Mouse (Mus musculus) neural tube, embryonic 13.5 days (tissue): ENCODE data around the gene Shf. TPM values are rescaled to one million over a fixed set of nuclear protein-coding genes. Genes with fewer than 3 reads are reported as not detected.
A peak's percentile ranks its signal among the peaks of the same experiment; 100 is the strongest.
"Not testable (repeated sequence)": the region's sequence is repeated elsewhere in the genome, so short reads cannot be mapped to it uniquely, and the experiment has no call there.

Source experiments
- ATAC-seq: fragments of 200-750 bp; cut with Nextera tagmentation; 2 replicates; pipeline ENCODE4 v1.8.0; 2017; ENCODE audit warnings: low read depth, mild to moderate bottlenecking, moderate TSS enrichment, moderate library complexity
- H3K27ac ChIP-seq: fragments of 300-500 bp; sonication (generic); replicated peaks from 2 replicates; pipeline ENCODE4 v1.5.1; 2015; ENCODE audit warnings: moderate library complexity, mild to moderate bottlenecking, inconsistent platforms
- H3K27me3 ChIP-seq: fragments of 300-500 bp; sonication (generic); 2 replicates; pipeline ENCODE4 v1.6.1; 2015; ENCODE audit warnings: mild to moderate bottlenecking, inconsistent platforms
- H3K36me3 ChIP-seq: fragments of 300-500 bp; sonication (generic); 2 replicates; pipeline ENCODE4 v1.6.1; 2015; ENCODE audit warnings: mild to moderate bottlenecking, inconsistent platforms
- H3K4me1 ChIP-seq: fragments of 300-500 bp; sonication (generic); replicated peaks from 2 replicates; pipeline ENCODE4 v1.6.1; 2015; ENCODE audit warnings: inconsistent platforms
- H3K4me2 ChIP-seq: fragments of 300-500 bp; sonication (generic); 2 replicates; pipeline ENCODE4 v1.6.1; 2015; ENCODE audit warnings: inconsistent platforms, mild to moderate bottlenecking, moderate library complexity
- H3K4me3 ChIP-seq: fragments of 300-500 bp; sonication (generic); 2 replicates; pipeline ENCODE4 v1.5.1; 2015; ENCODE audit warnings: mild to moderate bottlenecking, inconsistent platforms
- H3K9ac ChIP-seq: fragments of 300-500 bp; sonication (generic); 2 replicates; pipeline ENCODE4 v1.6.1; 2015; ENCODE audit warnings: moderate library complexity, mild to moderate bottlenecking, inconsistent platforms
- H3K9me3 ChIP-seq: fragments of 300-500 bp; sonication (generic); 2 replicates; pipeline ENCODE4 v1.6.1; 2016; ENCODE audit warnings: inconsistent platforms
- WGBS: fragments of 180-500 bp; shearing (Covaris S2); methylation state at CpG from one replicate; pipeline ENCODE4 v1.1.7; 2015; 5-methylcytosine and 5-hydroxymethylcytosine counted together
- polyA plus RNA-seq: library from polyadenylated mRNA; unstranded; fragments of >200 nt; fragmentation: Nextera tagmentation; extraction: Ambion mirVana; gene quantifications from 2 replicates; pipeline ENCODE4 v1.2.1, GENCODE M21; 2015

Shf gene
- polyA plus RNA-seq, 1 experiment from 2014 or later: 17.2 TPM

DNA sequence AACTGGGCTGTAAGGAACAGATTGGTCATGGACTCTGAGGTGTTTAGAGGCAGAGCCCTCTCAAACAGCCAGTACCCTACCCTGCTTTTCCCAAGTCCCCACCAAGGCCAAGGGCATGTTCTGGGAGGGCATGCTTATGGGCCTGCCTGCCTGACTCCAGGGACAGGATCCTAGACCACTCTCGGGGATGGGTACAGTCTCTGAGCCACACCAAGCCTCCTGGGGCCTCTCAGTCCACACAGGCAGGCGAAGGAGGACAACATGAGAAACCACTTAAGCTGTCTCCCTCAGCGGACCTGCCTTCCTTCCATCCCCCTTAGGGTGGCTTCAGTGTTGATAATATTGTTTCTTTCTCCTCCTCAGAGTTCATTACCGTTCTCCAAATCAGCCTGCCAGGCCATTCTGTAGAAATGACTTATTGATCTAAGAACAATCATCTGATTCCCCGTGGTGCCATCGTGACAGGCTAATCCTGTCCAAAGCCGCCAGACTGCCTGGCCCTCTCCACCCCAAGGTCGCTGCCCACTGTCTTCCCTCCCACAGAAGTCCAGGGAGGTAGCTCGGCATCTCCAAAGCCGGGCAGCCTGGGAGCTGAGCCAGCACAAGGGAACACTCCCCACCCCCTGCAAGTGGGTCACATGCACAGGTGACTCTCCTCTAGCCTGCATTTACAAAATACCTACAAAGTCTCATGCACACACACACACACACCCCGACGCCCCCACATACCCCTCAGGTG lies 14.6 kb downstream of the Shf start:
- WGBS: 56% methylated on average over 12 of the region's 12 CpGs
- Histone ChIP-seq H3K4me3 (no peak overlapping the region), H3K27me3 (no peaks in the 10 kb centered on the region), H3K27ac (peak overlapping the region; percentile 94), H3K4me1 (peaks cover 71% of the 10 kb centered on the region), H3K9ac (peak overlapping the region; percentile 38; the same call in 1 of the 2 replicates), H3K36me3 (peaks cover 46% of the 10 kb centered on the region), H3K4me2 (no peak overlapping the region), H3K9me3 (no peaks in the 10 kb centered on the region)
- ATAC-seq: no peak

DNA sequence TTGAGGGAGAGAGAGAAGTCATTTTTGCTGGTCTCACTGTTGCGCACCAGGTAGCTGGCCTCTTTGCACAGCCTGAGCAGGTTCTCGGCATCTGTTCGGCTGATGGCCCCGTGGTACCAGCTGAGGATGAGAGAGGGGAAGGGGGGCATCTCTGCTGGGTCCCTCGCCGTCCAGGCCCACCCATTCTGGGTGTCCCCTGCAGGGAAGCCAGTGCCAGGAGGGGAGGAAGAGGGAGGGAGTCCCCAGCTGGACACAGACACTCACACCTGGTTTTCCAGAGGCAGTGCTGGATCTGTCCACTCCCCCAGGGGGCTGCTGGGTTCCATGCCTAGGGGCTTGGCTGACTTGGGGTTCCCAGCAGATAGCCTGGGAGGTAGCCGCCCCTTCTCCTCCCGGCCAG lies 15.2 kb downstream of the Shf start:
- Histone ChIP-seq H3K4me2 (no peak overlapping the region), H3K4me1 (peaks cover 76% of the 10 kb centered on the region), H3K27me3 (no peaks in the 10 kb centered on the region), H3K36me3 (peaks cover 40% of the 10 kb centered on the region), H3K9me3 (no peaks in the 10 kb centered on the region), H3K9ac (peak overlapping the region; percentile 47), H3K4me3 (no peak overlapping the region), H3K27ac (peak overlapping the region; percentile 94)
- 61% methylated on average over 8 of the region's 8 CpGs for WGBS
- ATAC-seq: no peak

DNA sequence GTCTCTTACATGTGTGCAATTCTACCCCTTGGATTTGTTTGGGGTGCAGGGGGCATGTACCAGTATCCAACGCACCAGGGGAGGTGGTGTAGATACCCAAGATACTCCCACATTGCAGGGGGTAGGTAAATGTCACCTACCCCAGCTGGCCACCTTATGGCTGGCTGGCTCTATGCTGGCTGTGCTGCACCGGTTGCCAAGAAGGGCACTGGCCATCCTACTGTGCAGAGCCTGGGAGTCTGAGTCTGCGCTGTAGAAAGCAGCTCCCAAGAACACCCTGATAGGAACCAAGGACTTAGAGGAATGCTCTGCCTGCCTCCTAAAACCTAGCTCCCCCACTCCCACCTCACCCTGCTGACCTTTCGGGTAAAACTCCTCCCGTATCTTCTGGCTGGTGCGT lies 16.0 kb downstream of the Shf start:
- ATAC-seq: no peak

DNA sequence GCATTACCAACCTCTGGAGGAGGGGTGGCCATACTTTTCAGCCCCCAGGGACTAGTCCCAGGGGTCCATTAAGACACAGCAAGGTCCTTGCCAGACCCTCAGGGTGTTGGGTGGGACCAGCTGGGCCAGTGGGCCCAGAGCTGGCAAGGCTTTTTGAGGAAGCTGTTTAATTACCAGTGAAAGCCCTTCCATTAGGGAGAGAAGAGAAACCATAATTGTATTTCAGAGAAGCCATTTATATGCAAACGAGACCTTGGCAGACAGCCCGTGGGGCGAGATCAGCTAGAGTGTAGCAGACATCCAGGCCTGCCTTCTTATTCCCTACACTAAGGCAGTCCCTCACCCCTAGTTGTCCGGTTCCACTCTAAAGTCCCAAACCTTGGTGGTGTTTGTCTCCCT lies 17.0 kb downstream of the Shf start:
- no peaks in the 10 kb centered on the region for H3K27me3 ChIP-seq
- no peaks in the 10 kb centered on the region for H3K9me3 ChIP-seq
- H3K36me3 ChIP-seq: peaks cover 24% of the 10 kb centered on the region
- 15% methylated on average over 4 of the region's 4 CpGs for WGBS
- H3K4me2 ChIP-seq: peak overlapping the region; percentile 16; the same call in 1 of the 2 replicates
- H3K4me3 ChIP-seq: no peak overlapping the region
- peak; percentile 48 for ATAC-seq
- H3K9ac ChIP-seq: no peak overlapping the region
- peak overlapping the region; percentile 94 for H3K27ac ChIP-seq
- peaks cover 89% of the 10 kb centered on the region for H3K4me1 ChIP-seq

More for the DNA sequence above, 16.0 kb downstream of the Shf start:
- Histone ChIP-seq H3K4me3 (no peak overlapping the region), H3K9ac (no peak overlapping the region), H3K4me2 (no peak overlapping the region), H3K9me3 (no peaks in the 10 kb centered on the region), H3K4me1 (peaks cover 80% of the 10 kb centered on the region), H3K36me3 (peaks cover 34% of the 10 kb centered on the region), H3K27ac (peak overlapping the region; percentile 94), H3K27me3 (no peaks in the 10 kb centered on the region)
- WGBS: 72% methylated on average over 6 of the region's 6 CpGs

DNA sequence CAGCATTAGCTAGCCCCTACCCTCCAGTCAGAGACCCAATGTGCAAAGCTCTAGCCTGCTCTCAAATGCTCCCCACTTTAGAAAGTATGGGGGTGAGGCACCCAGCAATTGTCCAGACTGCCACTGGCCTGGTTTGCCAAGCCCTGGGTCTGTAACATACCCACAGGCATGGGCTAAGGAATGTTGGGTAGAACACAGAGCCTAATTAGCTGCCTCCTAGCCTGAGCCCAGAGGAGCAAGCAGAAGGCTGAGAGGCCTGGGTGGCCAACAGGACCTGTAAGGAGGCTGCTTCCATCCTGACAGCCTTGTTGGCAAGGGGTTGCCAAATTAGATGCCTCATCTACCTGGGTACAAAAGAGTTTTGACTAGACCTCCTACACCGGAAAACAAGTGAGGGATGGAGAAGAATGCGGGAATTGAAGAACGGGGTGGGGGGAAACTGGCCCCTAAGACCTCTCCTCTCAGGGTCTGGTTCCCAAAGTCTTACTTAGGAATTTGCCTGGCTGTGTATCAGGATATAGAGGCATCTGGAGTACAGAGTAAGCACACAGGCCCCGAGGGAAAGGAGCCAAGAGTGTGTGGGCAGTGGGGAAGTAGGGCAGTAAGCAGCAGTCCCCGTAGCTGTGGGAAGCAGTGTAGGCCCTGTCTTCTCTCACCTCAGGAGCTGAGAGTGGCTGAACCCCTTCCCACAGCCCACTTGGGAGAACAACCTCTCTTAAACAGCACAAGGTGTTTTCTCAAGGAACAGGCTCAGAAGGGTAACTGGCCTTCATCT lies 17.6 kb downstream of the Shf start:
- 54% methylated on average over 5 of the region's 5 CpGs for WGBS
- H3K9ac ChIP-seq: no peak overlapping the region
- peak overlapping the region; percentile 14; the same call in 1 of the 2 replicates for H3K4me2 ChIP-seq
- no peaks in the 10 kb centered on the region for H3K27me3 ChIP-seq
- peaks cover 18% of the 10 kb centered on the region for H3K36me3 ChIP-seq
- no peak overlapping the region for H3K4me3 ChIP-seq
- H3K4me1 ChIP-seq: peaks cover 87% of the 10 kb centered on the region
- peak; percentile 11; the same call in 1 of the 2 replicates for ATAC-seq
- H3K9me3 ChIP-seq: no peaks in the 10 kb centered on the region
- peak overlapping the region; percentile 94 for H3K27ac ChIP-seq

DNA sequence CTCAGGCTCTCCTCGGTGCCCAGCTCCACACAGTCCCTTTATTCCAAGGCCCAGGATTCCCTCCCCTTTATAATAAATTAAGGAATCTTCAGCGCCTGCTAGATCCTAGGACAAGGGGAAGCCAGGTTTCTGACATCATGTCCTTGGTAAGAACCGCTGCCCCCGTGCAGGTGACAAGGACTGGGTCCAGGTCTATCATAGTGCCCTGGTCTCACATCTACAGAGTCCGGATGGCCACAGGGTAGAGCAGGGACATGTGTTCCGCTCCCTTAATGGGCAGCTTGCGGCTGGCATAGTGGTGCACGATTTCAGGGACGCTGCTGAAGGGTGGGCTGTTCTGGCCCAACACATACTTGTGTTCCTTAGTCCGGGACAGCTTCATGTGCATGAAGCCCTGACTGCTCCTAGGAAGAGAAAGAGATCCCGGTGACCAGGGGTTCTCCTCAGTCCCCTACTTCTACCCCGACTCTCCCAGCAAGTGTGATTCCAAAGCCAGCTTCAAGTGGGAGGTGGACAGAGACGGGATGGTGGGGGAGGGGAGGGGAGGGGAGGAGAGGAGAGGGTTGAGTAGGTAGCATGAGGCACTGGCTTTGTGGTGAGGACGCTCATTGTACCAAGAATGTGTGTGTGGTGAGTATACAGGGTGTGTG lies 19.7 kb downstream of the Shf start:
- H3K9ac ChIP-seq: peak overlapping the region; percentile 84
- peak overlapping the region; percentile 50 for H3K4me3 ChIP-seq
- 7% methylated on average over 14 of the region's 14 CpGs for WGBS
- no peaks in the 10 kb centered on the region for H3K9me3 ChIP-seq
- 0 out of 2 replicates have a peak, but pooled peaks cover 6% of the 10 kb centered on the region for H3K36me3 ChIP-seq
- peak overlapping the region; percentile 63 for H3K4me2 ChIP-seq
- peak; percentile 26 for ATAC-seq
- peak overlapping the region; percentile 100 for H3K27ac ChIP-seq
- no peaks in the 10 kb centered on the region for H3K27me3 ChIP-seq
- peaks cover 67% of the 10 kb centered on the region for H3K4me1 ChIP-seq

DNA sequence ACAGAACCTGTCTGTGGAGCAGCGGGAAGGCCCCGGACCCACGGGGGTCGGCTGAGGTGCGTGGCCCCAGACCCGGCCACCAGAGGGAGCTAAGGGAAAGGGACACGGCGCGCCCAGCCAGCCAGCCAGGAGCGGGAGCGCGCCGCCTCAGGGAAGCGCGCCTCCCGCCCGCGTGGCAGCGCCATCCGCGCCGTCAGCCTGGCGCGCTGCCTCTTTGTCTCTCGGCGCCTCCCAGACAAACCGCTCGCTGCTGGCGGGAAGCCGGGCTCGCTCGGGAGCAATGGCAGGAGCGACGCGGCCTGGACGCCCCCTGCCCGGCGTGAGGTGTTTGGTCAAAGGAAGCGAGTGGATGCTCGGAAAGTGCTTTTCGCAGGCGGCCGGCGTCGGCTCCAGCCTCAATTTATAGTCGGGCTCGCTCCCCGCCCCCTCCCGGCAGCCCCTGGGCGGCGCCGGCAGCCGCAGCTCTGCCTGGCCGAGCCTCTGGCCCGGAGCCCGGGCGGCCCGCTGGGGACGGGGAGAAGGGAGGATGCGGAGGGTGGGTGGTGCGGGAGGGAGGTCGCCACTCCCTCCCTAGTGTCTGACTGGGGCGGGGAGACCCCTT lies 20.3 kb downstream of the Shf start:
- Histone ChIP-seq H3K4me1 (peaks cover 61% of the 10 kb centered on the region), H3K9me3 (no peaks in the 10 kb centered on the region)
- peak; percentile 79 for ATAC-seq

DNA sequence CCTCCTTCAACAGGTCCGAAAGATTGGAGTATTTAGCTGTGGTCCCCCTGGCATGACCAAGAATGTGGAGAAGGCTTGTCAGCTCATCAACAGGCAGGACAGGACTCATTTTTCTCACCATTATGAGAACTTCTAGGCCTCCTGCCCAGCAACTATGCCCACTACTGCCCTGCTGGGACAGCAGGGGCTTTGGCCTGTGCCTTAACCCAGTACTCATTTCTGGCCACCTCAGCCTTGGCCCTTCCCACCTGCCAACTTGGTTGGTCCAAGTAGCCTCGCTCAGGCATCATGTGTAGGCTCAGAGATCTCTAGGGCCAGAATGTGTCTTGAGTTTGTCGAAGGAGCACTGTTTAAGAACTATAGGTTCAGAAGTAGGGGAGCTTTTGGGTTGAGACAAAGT lies 21.7 kb downstream of the Shf start:
- WGBS: 95% methylated on average over 3 of the region's 3 CpGs
- Histone ChIP-seq H3K36me3 (no peaks in the 10 kb centered on the region), H3K27ac (peak overlapping the region; percentile 100; the same call in 1 of the 2 replicates), H3K4me2 (no peak overlapping the region), H3K27me3 (no peaks in the 10 kb centered on the region), H3K4me1 (peaks cover 47% of the 10 kb centered on the region), H3K4me3 (no peak overlapping the region), H3K9me3 (no peaks in the 10 kb centered on the region), H3K9ac (peak overlapping the region; percentile 84; the same call in 1 of the 2 replicates)
- ATAC-seq: no peak

More for the DNA sequence above, 20.3 kb downstream of the Shf start:
- Histone ChIP-seq H3K36me3 (0 out of 2 replicates have a peak, but pooled peaks cover 6% of the 10 kb centered on the region), H3K4me2 (peak overlapping the region; percentile 63), H3K9ac (peak overlapping the region; percentile 84), H3K27me3 (no peaks in the 10 kb centered on the region), H3K4me3 (peak overlapping the region; percentile 50), H3K27ac (peak overlapping the region; percentile 100)
- under 1% methylated on average over 60 of the region's 63 CpGs for WGBS

DNA sequence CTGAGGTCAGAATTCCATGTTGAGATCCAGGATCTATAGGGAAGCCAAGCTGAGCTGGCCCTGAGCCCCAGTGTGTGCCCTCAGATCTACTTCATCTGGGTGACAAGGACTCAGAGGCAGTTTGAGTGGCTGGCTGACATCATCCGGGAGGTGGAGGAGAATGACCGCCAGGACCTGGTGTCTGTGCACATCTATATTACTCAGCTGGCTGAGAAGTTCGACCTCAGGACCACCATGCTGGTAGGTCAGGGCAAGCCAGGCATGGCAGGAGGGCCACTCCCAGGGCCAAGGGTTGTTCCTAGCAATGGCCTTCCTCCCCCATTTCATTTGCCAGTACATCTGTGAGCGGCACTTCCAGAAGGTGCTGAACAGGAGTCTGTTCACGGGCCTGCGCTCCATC lies 22.8 kb downstream of the Shf start:
- WGBS: 93% methylated on average over 6 of the region's 6 CpGs
- not testable (repeated sequence) for H3K4me3 ChIP-seq, H3K9ac ChIP-seq, H3K4me2 ChIP-seq, ATAC-seq, H3K9me3 ChIP-seq, H3K27ac ChIP-seq, H3K27me3 ChIP-seq, H3K36me3 ChIP-seq
- peaks cover 36% of the 10 kb centered on the region for H3K4me1 ChIP-seq

DNA sequence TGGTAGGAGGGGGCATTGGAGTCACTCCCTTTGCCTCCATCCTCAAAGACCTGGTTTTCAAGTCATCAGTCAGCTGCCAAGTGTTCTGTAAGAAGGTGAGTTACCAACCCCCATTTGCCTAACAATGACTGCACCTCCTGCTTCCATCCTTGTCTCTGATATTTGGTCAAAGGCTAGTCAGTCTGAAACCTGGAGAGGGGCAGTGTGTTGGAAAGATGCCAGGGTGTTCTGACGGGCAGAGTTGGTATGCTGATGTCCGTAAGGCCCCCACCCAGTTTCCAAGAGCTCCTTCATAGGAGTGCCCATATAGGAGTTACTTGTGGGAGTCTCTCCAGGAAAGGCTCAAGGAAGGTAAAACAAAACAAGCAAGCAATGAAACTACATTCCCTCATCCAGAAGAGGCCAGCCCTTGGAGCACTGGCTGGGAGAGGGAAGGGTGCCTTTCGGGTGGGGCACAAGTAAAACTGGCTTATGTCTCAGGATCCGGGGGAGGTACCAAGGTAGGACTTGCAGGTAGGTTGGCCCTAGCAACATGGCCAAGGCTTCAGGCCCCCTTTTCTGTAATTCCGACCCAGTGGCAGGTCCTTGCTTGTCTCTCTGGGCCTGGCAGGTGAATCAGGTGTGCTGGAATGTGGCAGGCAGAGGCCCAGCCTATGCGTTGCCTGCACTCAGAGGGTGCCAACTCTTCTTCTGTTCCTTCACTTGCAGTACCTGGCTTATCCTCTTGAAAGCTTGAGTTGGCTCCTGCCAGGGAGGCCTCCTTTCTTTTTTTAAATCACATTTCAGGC lies 23.7 kb downstream of the Shf start:
- H3K36me3 ChIP-seq: no peaks in the 10 kb centered on the region
- no peak for ATAC-seq
- H3K4me1 ChIP-seq: peaks cover 27% of the 10 kb centered on the region
- H3K4me2 ChIP-seq: no peak overlapping the region
- H3K27me3 ChIP-seq: no peaks in the 10 kb centered on the region
- no peak overlapping the region for H3K9ac ChIP-seq
- H3K4me3 ChIP-seq: no peak overlapping the region
- H3K9me3 ChIP-seq: no peaks in the 10 kb centered on the region
- 89% methylated on average over 6 of the region's 6 CpGs for WGBS
- H3K27ac ChIP-seq: no peak overlapping the region

DNA sequence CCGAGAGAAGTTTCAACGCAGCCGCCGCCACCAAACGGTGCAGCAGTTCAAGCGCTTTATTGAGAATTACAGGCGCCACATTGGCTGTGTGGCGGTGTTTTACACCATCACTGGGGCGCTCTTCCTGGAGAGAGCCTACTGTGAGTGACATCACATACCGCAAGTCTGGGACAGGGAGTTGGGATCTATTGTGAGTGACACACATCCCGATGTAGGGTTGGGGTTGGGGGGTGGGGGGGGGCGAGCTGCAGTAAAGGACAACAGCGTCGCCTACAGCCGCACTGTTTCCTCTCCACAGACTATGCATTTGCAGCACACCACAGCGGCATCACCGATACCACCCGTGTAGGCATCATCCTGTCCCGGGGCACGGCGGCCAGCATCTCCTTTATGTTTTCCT lies 31.7 kb downstream of the Shf start:
- no peak for ATAC-seq
- no peaks in the 10 kb centered on the region for H3K4me1 ChIP-seq
- H3K9ac ChIP-seq: no peak overlapping the region
- 0 out of 2 replicates have a peak, but pooled peaks cover 4% of the 10 kb centered on the region for H3K27me3 ChIP-seq
- no peaks in the 10 kb centered on the region for H3K36me3 ChIP-seq
- WGBS: 72% methylated on average over 21 of the region's 21 CpGs
- H3K27ac ChIP-seq: no peak overlapping the region
- H3K9me3 ChIP-seq: no peaks in the 10 kb centered on the region
- H3K4me3 ChIP-seq: peak overlapping the region; percentile 16
- H3K4me2 ChIP-seq: peak overlapping the region; percentile 33
